9 mouse cellular contexts compared by ENCODE assay signal in genomic region chr10:115586246-115587231, GRCm38 (mm10). TPM values are rescaled to one million over a fixed set of nuclear protein-coding genes. Genes with fewer than 3 reads are reported as not detected.
DNase-seq lines count a peak whose midpoint lies in the region; ATAC-seq and TF ChIP-seq lines count a peak whose summit lies in the region.
"Had no signal": no experiment of that assay in that cellular context is flagged by ENCODE, and none has a peak within 500 bp of the region (broad histone marks: within the 10 kb centered on the region; RNA-seq: fewer than 3 reads in every experiment).

No protein-coding gene starts in this region.

- no peak overlapping the region for H3K9ac ChIP-seq in CH12.LX (ENCODE audit: insufficient read depth, low read depth)
- H3K9ac ChIP-seq in liver, embryonic 13.5 days: no peak overlapping the region

- no peaks in the 10 kb centered on the region for H3K79me2 ChIP-seq in CH12.LX (replicated peaks; ENCODE audit: control insufficient read depth, extremely low read depth, insufficient read depth, poor library complexity, severe bottlenecking)

- peak overlapping the region; percentile 31 for H3K4me2 ChIP-seq in CH12.LX (ENCODE audit: insufficient read depth, low read depth, poor library complexity, severe bottlenecking)
- H3K4me2 ChIP-seq in liver, embryonic 13.5 days: peak overlapping the region; percentile 59

- H3K4me3 ChIP-seq in CH12.LX (replicated peaks in 1 of 3; ENCODE audit: low read depth in 2 of 3, low read length in 2 of 3, poor library complexity in 1 of 3): peak overlapping the region in 1 of 3 experiments; percentile 28
- peak overlapping the region; percentile 50 for H3K4me3 ChIP-seq in liver, embryonic 13.5 days (replicated peaks)

- H3K27me3 ChIP-seq in CH12.LX (replicated peaks): no peaks in the 10 kb centered on the region
- H3K27me3 ChIP-seq in liver, embryonic 13.5 days: peaks cover 66% of the 10 kb centered on the region

- in situ Hi-C loops in CH12.LX (cut with MboI; ENCODE audit: low pct_ligation_motif_present, low pct_unique_long_range_greater_than_20kb, low sequenced_read_pairs): no loop called here

- no peak for TF ChIP-seq RAD21 in CH12.LX (IDR thresholded peaks at IDR 0.05; ENCODE audit: low read depth, low read length)

- dilution Hi-C loops in CH12.LX (cut with MboI; ENCODE audit: extremely low pct_ligation_motif_present, extremely low pct_unique_long_range_greater_than_20kb, low sequenced_read_pairs): no loop called here

- no peak for TF ChIP-seq POLR2A in CH12.LX (IDR thresholded peaks at IDR 0.05; ENCODE audit: low read depth, low read length)

- H3K36me3 ChIP-seq in CH12.LX (replicated peaks in 1 of 2; ENCODE audit: control insufficient read depth in 1 of 2, insufficient read depth in 1 of 2, low read length in 1 of 2): no peaks in the 10 kb centered on the region
- H3K36me3 ChIP-seq in liver, embryonic 13.5 days: no peaks in the 10 kb centered on the region

- H3K27ac ChIP-seq in CH12.LX (ENCODE audit: insufficient read depth, low read depth): no peak overlapping the region
- peak overlapping the region; percentile 43 for H3K27ac ChIP-seq in liver, embryonic 13.5 days

- peaks cover 0 to 10% of the 10 kb centered on the region in 2 experiments; a peak in 2 of 4 replicates for H3K4me1 ChIP-seq in CH12.LX (ENCODE audit: control insufficient read depth in 1 of 2, insufficient read depth in 2 of 2)
- peaks cover 13% of the 10 kb centered on the region; the same call in 1 of the 2 replicates for H3K4me1 ChIP-seq in liver, embryonic 13.5 days (replicated peaks)

- no peak for TF ChIP-seq EP300 in CH12.LX (IDR thresholded peaks at IDR 0.05; ENCODE audit: low read length)

- no peak for TF ChIP-seq CTCF in CH12.LX (conservative IDR thresholded peaks at IDR 0.05 in 1 of 2, IDR thresholded peaks at IDR 0.05 in 1 of 2; ENCODE audit: low read depth in 2 of 2, low read length in 2 of 2)

- DNase-seq in 416B (ENCODE audit: low read depth): peak; percentile 98
- peak; percentile 33 for DNase-seq in CH12.LX (ENCODE audit: extremely low read depth)
- DNase-seq in cerebellum, adult 9-11 months: peak; percentile 54
- DNase-seq in liver, embryonic 13.5 days: no peak
- DNase-seq in right cerebral cortex, postnatal 14 days: no peak
- DNase-seq in layer of hippocampus, adult 9-11 months: no peak

- ATAC-seq in hematopoietic stem cell, adult 5-6 weeks (replicated peaks in 1 of 2; ENCODE audit: insufficient read depth in 1 of 2, low FRiP score in 2 of 2, low TSS enrichment in 1 of 2, low read depth in 1 of 2, poor library complexity in 2 of 2, severe bottlenecking in 2 of 2): peak; percentile 47 to 54; a peak in 3 of 4 replicates
- ATAC-seq in liver, embryonic 13.5 days (ENCODE audit: low read depth): peak; percentile 70
- ATAC-seq in neutrophil, adult 5-6 weeks (ENCODE audit: extremely low read depth, insufficient number of reproducible peaks, low FRiP score, poor library complexity, severe bottlenecking): 0 out of 2 replicates have a peak, but pooled peaks have one; percentile 16

- WGBS in liver, embryonic 13.5 days (ENCODE audit: insufficient replicate concordance): under 1% methylated on average over 41 of the region's 41 CpGs

- H3K9me3 ChIP-seq in CH12.LX (replicated peaks; ENCODE audit: low read length): no peaks in the 10 kb centered on the region
- no peaks in the 10 kb centered on the region for H3K9me3 ChIP-seq in liver, embryonic 13.5 days (replicated peaks)

TF ChIP-seq in CH12.LX, 34 proteins besides CTCF, POLR2A, EP300 and RAD21:
- TF ChIP-seq NELFE (IDR thresholded peaks at IDR 0.05; ENCODE audit: low read depth, low read length) (no peak), POLR2AphosphoS2 (IDR thresholded peaks at IDR 0.05; ENCODE audit: low read depth, low read length) (no peak), TBP (conservative IDR thresholded peaks at IDR 0.05; ENCODE audit: low read depth, low read length) (no peak)

RNA-seq across cellular contexts. Expression of gene Lgr5, which starts 1.0 kb away (rescaled TPM):
- total RNA-seq in CH12.LX (2012; rRNA removed) (not detected in 2 replicates), CH12.LX (2014; rRNA removed) (not detected in 2 replicates)
- not detected in 2 replicates for polyA plus RNA-seq in CH12.LX (2012; ENCODE audit: insufficient read length, low read depth)
- total RNA-seq in hematopoietic stem cell, adult 5-6 weeks (2017): 0.35 and 0.81 TPM in 2 replicates
- polyA plus RNA-seq in liver, embryonic 13.5 days (2015; fragmentation: Nextera tagmentation; extraction: Ambion mirVana): 2.1 and 2.4 TPM in 2 replicates
- total RNA-seq in neutrophil, adult 5-6 weeks (2017): 0.70 and 1.6 TPM in 2 replicates

RNA-seq across cellular contexts. Expression of gene A930009A15Rik, which starts 16.8 kb away (rescaled TPM):
- total RNA-seq in CH12.LX (2012; rRNA removed) (not detected in 2 replicates), CH12.LX (2014; rRNA removed) (not detected in 2 replicates)
- polyA plus RNA-seq in CH12.LX (2012; ENCODE audit: insufficient read length, low read depth): not detected in 2 replicates
- not detected in 2 replicates for total RNA-seq in hematopoietic stem cell, adult 5-6 weeks (2017)
- polyA plus RNA-seq in liver, embryonic 13.5 days (2015; fragmentation: Nextera tagmentation; extraction: Ambion mirVana): not detected in 2 replicates
- not detected in 2 replicates for total RNA-seq in neutrophil, adult 5-6 weeks (2017)
- polyA plus RNA-seq: large intestine, adult 2 months had no signal

Comparison
In these comparisons a context has a peak if more than half of its experiments do, and no peak if none do; other contexts are left out.
1. DNase-seq: peak in 416B (single experiment), CH12.LX (single experiment) and cerebellum, adult 9-11 months (single experiment); none in liver, embryonic 13.5 days (single experiment), right cerebral cortex, postnatal 14 days (single experiment) and layer of hippocampus, adult 9-11 months (single experiment).
2. ATAC-seq: peak in every context shown above with its lines; median percentile 70 in liver, embryonic 13.5 days; 50 in hematopoietic stem cell, adult 5-6 weeks; 16 in neutrophil, adult 5-6 weeks.